Mouse (Mus musculus): ENCODE results near the gene Serpine3. TPM values are rescaled to one million over a fixed set of nuclear protein-coding genes. Genes with fewer than 3 reads are reported as not detected.

Gene Serpine3
- total and polyA plus RNA-seq, 3 experiments = not detected

- TF ChIP-seq NELFE (IDR thresholded peaks at IDR 0.05; ENCODE audit: low read depth, low read length) (no peak), ZC3H11A (IDR thresholded peaks at IDR 0.05; ENCODE audit: low read depth, low read length) (no peak), GATA1 (IDR thresholded peaks at IDR 0.05; ENCODE audit: low read depth, low read length) (no peak), KAT2A (conservative IDR thresholded peaks at IDR 0.05; ENCODE audit: low read depth, low read length) (no peak), BHLHE40 (IDR thresholded peaks at IDR 0.05; ENCODE audit: borderline replicate concordance, low read depth, low read length) (no peak), CTCF (IDR thresholded peaks at IDR 0.05 in 2 of 3, conservative IDR thresholded peaks at IDR 0.05 in 1 of 3; ENCODE audit: control insufficient read depth in 1 of 3, insufficient read depth in 1 of 3, low read depth in 2 of 3, low read length in 3 of 3, poor library complexity in 1 of 3, severe bottlenecking in 1 of 3) (no peak), SIN3A (IDR thresholded peaks at IDR 0.05; ENCODE audit: low read length) (no peak), GABPA (IDR thresholded peaks at IDR 0.05; ENCODE audit: low read depth, low read length) (no peak), MXI1 (IDR thresholded peaks at IDR 0.05; ENCODE audit: low read depth, low read length) (no peak), MYB (IDR thresholded peaks at IDR 0.05; ENCODE audit: low read depth, low read length) (no peak), NRF1 (IDR thresholded peaks at IDR 0.05; ENCODE audit: insufficient read depth, low read depth, low read length, poor library complexity, severe bottlenecking) (no peak), HCFC1 (IDR thresholded peaks at IDR 0.05; ENCODE audit: low read depth, low read length) (no peak), E2F4 (IDR thresholded peaks at IDR 0.05; ENCODE audit: borderline replicate concordance, low read depth, low read length) (no peak), JUND (IDR thresholded peaks at IDR 0.05; ENCODE audit: low read depth, low read length) (no peak), RCOR1 (IDR thresholded peaks at IDR 0.05; ENCODE audit: low read depth, low read length) (no peak), POLR2AphosphoS2 (IDR thresholded peaks at IDR 0.05; ENCODE audit: low read length) (no peak)
- Histone ChIP-seq H3K9ac (ENCODE audit: control insufficient read depth, low read depth, low read length, poor library complexity, severe bottlenecking) (no peak overlapping the region), H3K27me3 (ENCODE audit: control insufficient read depth in 1 of 2, insufficient read depth in 2 of 2, low read length in 2 of 2) (peaks cover 6 to 8% of the 10 kb centered on the region in 2 experiments), H3K79me2 (ENCODE audit: control insufficient read depth, insufficient read depth, low read length, poor library complexity) (no peaks in the 10 kb centered on the region), H3K4me1 (ENCODE audit: control insufficient read depth in 1 of 2, insufficient read depth in 2 of 2, low read length in 2 of 2) (no peaks in the 10 kb centered on the region), H3K27ac (ENCODE audit: control insufficient read depth, low read depth, low read length) (no peak overlapping the region), H3K36me3 (ENCODE audit: control insufficient read depth in 1 of 2, insufficient read depth in 2 of 2, low read length in 2 of 2) (no peaks in the 10 kb centered on the region), H3K4me3 (ENCODE audit: control insufficient read depth in 1 of 2, insufficient read depth in 1 of 2, low read depth in 2 of 2, low read length in 2 of 2) (no peak overlapping the region), H3K9me3 (replicated peaks; ENCODE audit: insufficient read depth, low read length) (no peaks in the 10 kb centered on the region)
- no peak for DNase-seq (ENCODE audit: low read depth, low spot score)
Observed at GRCm38 (mm10) chr14:62655996-62656395, 7.5 kb upstream of the Serpine3 start.

GRCm38 (mm10) chr14:62657469-62657868 is 6.0 kb upstream of the Serpine3 start:
- Histone ChIP-seq H3K9ac (ENCODE audit: control insufficient read depth, low read depth, low read length, poor library complexity, severe bottlenecking) (no peak overlapping the region), H3K27ac (ENCODE audit: control insufficient read depth, low read depth, low read length) (no peak overlapping the region), H3K4me1 (ENCODE audit: control insufficient read depth in 1 of 2, insufficient read depth in 2 of 2, low read length in 2 of 2) (no peaks in the 10 kb centered on the region), H3K27me3 (ENCODE audit: control insufficient read depth in 1 of 2, insufficient read depth in 2 of 2, low read length in 2 of 2) (peaks cover 8% of the 10 kb centered on the region in 2 experiments), H3K79me2 (ENCODE audit: control insufficient read depth, insufficient read depth, low read length, poor library complexity) (no peaks in the 10 kb centered on the region), H3K9me3 (replicated peaks; ENCODE audit: insufficient read depth, low read length) (no peaks in the 10 kb centered on the region), H3K4me3 (ENCODE audit: control insufficient read depth in 1 of 2, insufficient read depth in 1 of 2, low read depth in 2 of 2, low read length in 2 of 2) (no peak overlapping the region), H3K36me3 (ENCODE audit: control insufficient read depth in 1 of 2, insufficient read depth in 2 of 2, low read length in 2 of 2) (no peaks in the 10 kb centered on the region)
- no peak for TF ChIP-seq MYC (IDR thresholded peaks at IDR 0.05; ENCODE audit: low read depth, low read length)
- no peak for TF ChIP-seq CHD1 (IDR thresholded peaks at IDR 0.05; ENCODE audit: low read depth, low read length)
- no peak for TF ChIP-seq BHLHE40 (IDR thresholded peaks at IDR 0.05; ENCODE audit: borderline replicate concordance, low read depth, low read length)
- no peak for TF ChIP-seq UBTF (IDR thresholded peaks at IDR 0.05; ENCODE audit: borderline replicate concordance, insufficient read depth, low read depth, low read length)
- no peak for TF ChIP-seq MAX (IDR thresholded peaks at IDR 0.05; ENCODE audit: low read length)
- no peak for TF ChIP-seq GATA1 (IDR thresholded peaks at IDR 0.05; ENCODE audit: low read depth, low read length)
- no peak for TF ChIP-seq CTCF (IDR thresholded peaks at IDR 0.05 in 2 of 3, conservative IDR thresholded peaks at IDR 0.05 in 1 of 3; ENCODE audit: control insufficient read depth in 1 of 3, insufficient read depth in 1 of 3, low read depth in 2 of 3, low read length in 3 of 3, poor library complexity in 1 of 3, severe bottlenecking in 1 of 3)
- TF ChIP-seq ZNF384 (IDR thresholded peaks at IDR 0.05; ENCODE audit: low read depth, low read length) = no peak
- no peak for TF ChIP-seq SIN3A (IDR thresholded peaks at IDR 0.05; ENCODE audit: low read length)
- TF ChIP-seq ZC3H11A (IDR thresholded peaks at IDR 0.05; ENCODE audit: low read depth, low read length) = no peak
- no peak for TF ChIP-seq KAT2A (conservative IDR thresholded peaks at IDR 0.05; ENCODE audit: low read depth, low read length)
- TF ChIP-seq MAZ (IDR thresholded peaks at IDR 0.05; ENCODE audit: low read depth, low read length) = no peak
- no peak for TF ChIP-seq TAL1 (IDR thresholded peaks at IDR 0.05; ENCODE audit: low read length)
- TF ChIP-seq RAD21 (IDR thresholded peaks at IDR 0.05; ENCODE audit: low read depth, low read length) = no peak
- TF ChIP-seq POLR2AphosphoS2 (IDR thresholded peaks at IDR 0.05; ENCODE audit: low read length) = no peak
- TF ChIP-seq MEF2A (IDR thresholded peaks at IDR 0.05; ENCODE audit: extremely low read depth, insufficient replicate concordance, low read depth, low read length, poor library complexity, severe bottlenecking) = no peak
- TF ChIP-seq POLR2AphosphoS5 (IDR thresholded peaks at IDR 0.05; ENCODE audit: borderline replicate concordance, low read depth, low read length) = no peak
- no peak for DNase-seq (ENCODE audit: low read depth, low spot score)
